9 mouse cellular contexts compared by ENCODE assay signal in the genomic region with DNA sequence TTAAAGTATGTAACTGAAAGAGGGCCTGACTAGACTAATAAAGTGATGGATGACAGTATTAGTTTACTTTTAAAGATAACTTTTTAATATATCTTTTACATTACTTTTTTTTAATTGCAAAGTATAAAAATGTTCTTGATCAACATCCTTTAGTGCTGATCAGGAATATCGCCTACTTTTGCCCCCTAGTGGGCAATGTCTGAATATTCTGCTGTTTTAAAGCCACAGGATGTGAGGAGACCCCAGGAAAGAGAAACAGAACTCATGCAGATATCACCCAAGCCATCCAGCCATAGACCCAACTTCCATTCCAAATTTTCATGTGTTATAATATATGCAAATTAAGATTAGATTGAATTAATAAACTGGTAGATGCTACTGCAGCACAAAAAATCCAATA. TPM values are rescaled to one million over a fixed set of nuclear protein-coding genes. Genes with fewer than 3 reads are reported as not detected.
DNase-seq lines count a peak whose midpoint lies in the region.
"Had no signal": no experiment of that assay in that cellular context is flagged by ENCODE, and none has a peak within 500 bp of the region (broad histone marks: within the 10 kb centered on the region; RNA-seq: fewer than 3 reads in every experiment).

No protein-coding gene starts in this region.

- DNase-seq in cerebellum, postnatal 14 days, result peak; percentile 24 to 36
- DNase-seq in cerebellum, adult 9-11 months, result no peak
- DNase-seq in left cerebral cortex, postnatal 4 days, result peak; percentile 13
- DNase-seq in left cerebral cortex, postnatal 36 days (ENCODE audit: low spot score in 2 of 2), result no peak
- peak; percentile 6 for DNase-seq in T-cell, adult 2 months (ENCODE audit: low spot score)
- peak; percentile 15 for DNase-seq in lung, postnatal 36 days
- DNase-seq in urinary bladder, postnatal 36 days (ENCODE audit: low spot score in 2 of 2), result no peak
- no peak for DNase-seq in urinary bladder, postnatal 4 days (ENCODE audit: low spot score in 2 of 2)

- intact Hi-C loops in left cerebral cortex, postnatal 4 days (cut with DNase I), result no loop called here
- intact Hi-C loops in left cerebral cortex, postnatal 36 days (cut with DNase I), result no loop called here

RNA-seq across cellular contexts. Expression of a gene that starts 1.1 kb away (rescaled TPM):
- total RNA-seq in left cerebral cortex, postnatal 4 days (2021), result 1 to 10 TPM; 4.0 to 4.1 TPM
- 1 to 10 TPM; 1.2 to 2.4 TPM for total RNA-seq in left cerebral cortex, postnatal 36 days (2021)
- total RNA-seq: layer of hippocampus, postnatal 25 days had no signal

RNA-seq across cellular contexts. Expression of a gene that starts 24.2 kb away (rescaled TPM):
- total RNA-seq in left cerebral cortex, postnatal 4 days (2021), result 1 to 10 TPM; 4.8 to 5.2 TPM
- total RNA-seq in left cerebral cortex, postnatal 36 days (2021), result 1 to 10 TPM; 6.6 to 7.2 TPM

Comparison
In these comparisons a context has a peak if more than half of its experiments do, and no peak if none do; other contexts are left out.
1. DNase-seq: peak in cerebellum, postnatal 14 days (2 of 2), left cerebral cortex, postnatal 4 days (single experiment), T-cell, adult 2 months (single experiment) and lung, postnatal 36 days (single experiment); none in cerebellum, adult 9-11 months (single experiment), left cerebral cortex, postnatal 36 days (0 of 2), urinary bladder, postnatal 36 days (0 of 2) and urinary bladder, postnatal 4 days (0 of 2).